Mouse (Mus musculus) urinary bladder, postnatal 4 days (tissue): ENCODE results near the gene Scarf1.

Experiments used
- DNase-seq, 2 experiments: peaks; one replicate each; pipeline ENCODE4 v3.0.0; 2021 to 2022; ENCODE audit warnings: low spot score in 2 of 2

The Scarf1 gene

GRCm38 (mm10) chr11:75563851-75564548 is 50.7 kb downstream of the Scarf1 start:
- DNase-seq = peak in 1 of 2 experiments; percentile 37

- no peak for DNase-seq
Measured at GRCm38 (mm10) chr11:75565849-75566248, 52.5 kb downstream of the Scarf1 start.

DNA sequence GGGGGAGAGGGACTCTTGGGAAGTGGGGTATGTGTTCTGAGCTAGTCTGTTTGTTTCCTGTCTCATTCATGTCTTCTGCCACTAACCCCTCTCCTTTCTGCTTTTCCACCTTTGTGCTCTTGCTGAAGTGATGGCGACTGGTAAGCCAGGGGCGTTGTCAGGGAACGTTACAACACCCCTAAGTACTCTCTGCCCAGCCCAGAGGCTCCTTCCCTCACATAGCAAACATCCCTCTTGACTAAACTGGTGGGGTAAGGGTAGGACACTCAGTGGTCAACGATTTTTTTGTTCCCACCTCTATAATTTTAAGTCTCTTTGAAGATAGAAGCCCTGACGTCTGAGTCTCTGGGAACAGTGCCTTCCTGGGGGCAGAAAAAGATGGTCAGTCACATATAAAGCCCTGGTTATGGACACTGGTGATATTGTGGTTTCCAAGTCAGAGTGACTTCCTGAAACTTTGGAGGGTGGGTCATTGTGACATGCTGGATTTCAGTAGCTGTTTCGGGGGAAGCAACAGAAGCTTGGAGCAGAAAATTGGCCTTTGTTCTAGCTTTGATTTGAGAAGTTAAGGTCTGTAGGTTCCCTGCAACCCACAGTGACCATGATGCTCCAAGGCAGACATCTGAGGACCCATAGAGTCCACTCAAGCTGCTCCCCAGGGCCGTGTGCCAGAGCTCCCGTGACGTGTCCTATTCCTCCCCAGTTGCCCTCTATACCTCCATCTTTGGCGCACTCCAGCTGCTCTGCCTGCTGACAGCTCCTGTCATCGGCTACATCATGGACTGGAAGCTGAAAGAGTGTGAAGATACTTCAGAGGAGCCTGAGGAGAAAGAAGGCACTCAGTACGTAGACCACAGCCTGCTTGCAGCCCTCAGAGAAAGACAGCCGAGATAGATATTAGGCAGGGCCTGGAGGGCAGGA is 53.2 kb downstream of the Scarf1 start:
- DNase-seq = no peak

GRCm38 (mm10) chr11:75567346-75568114 is 54.2 kb downstream of the Scarf1 start:
- DNase-seq = no peak

- DNase-seq = no peak
Measured at GRCm38 (mm10) chr11:75568115-75568511, 54.8 kb downstream of the Scarf1 start.

- no peak for DNase-seq
Measured at GRCm38 (mm10) chr11:75568962-75569361, 55.6 kb downstream of the Scarf1 start.

DNA sequence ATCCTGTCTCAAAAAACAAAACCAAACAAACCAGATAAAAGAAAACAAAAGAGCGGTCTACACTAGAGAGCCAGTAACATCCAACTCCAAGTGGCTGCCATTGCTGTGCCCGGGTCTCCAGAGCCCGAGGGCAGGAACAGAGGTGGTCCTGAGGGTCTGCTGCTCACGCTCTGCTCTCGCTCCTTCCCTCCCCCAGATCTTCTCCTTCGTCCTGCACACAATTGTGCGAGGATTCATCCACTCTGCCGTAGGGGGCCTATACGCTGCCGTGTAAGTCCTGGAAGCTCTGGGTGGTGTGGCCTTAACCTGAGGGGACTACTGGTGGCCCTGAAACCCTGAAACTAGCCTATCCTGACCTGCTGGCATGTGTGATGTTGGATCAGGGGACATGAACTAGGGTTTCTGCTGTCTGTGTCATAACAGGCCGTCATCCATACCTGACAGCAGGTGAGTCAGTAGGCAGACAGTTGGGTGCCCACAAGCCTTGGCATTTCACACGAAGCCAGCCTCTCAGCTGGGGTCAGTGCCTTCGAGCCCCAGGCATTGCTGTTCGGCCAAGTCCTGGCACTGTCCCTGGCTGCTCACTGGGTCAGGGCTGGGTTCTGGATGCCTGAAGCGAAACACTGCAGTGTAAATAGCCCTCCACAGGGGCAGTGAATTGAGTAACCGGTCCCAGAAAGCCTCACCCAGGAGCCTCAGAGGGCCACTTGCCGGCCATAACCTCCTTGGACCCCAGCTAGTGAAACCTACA is 57.2 kb downstream of the Scarf1 start:
- no peak for DNase-seq

DNA sequence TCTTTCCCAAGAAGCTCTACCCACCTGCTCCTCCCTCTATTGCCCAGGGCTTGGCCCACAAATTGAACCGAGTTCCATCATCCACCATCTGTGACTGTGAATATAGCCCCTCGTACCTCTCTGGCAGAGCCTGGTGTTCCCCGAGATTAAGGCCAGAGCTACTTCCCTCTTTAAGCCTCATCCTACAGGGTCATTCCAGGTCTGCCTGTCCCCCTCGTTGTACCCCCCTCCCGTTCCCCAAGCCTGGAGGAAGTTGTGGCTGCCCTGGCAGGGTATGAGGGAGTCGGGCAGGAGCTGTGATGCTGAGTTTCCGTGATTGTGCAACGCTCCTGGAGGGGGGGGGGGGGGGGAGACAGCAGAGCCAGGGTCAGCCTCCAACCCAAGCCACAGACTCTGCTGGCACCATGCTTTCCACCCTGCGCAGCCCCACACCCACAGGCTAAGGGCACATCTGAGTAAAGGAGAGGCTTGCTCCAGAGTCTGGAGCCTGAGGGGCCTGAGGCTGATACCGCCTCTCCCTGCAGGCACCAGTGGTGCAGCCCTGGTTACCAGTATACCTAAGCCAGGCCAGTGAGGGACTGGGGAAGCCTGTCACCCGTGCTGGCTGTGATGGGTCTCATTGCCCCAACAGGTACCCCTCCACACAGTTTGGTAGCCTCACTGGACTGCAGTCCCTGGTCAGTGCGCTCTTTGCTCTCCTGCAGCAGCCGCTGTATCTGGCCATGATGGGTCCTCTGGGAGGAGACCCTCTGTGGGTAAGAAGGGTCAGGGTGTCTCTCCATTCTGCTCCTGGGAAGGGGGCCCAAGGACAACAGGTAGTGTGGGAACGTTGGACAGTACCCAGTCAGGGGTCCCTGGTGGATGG is 58.0 kb downstream of the Scarf1 start:
- no peak for DNase-seq

DNA sequence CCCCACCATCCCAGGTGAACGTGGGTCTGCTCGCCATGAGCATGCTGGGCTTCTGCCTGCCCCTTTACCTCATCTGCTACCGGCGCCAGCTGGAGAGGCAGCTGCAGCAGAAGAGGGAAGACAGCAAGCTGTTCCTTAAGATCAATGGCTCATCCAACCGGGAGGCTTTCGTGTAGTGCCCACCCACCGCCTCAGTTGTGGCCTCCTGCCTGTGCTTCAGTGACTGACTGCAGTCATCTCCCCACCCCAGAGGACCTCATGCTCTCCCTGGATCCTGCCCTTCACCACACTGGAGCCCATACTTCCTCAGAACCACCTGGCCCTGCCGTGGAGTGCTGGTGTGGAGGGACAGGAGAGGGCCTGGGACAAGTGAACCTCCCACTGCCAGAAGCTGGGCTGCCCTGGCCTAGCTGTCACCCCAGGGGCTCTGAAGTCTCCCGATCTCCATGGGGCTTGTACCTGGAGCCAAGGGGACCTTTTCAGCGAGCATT is 59.0 kb downstream of the Scarf1 start:
- DNase-seq = no peak

DNA sequence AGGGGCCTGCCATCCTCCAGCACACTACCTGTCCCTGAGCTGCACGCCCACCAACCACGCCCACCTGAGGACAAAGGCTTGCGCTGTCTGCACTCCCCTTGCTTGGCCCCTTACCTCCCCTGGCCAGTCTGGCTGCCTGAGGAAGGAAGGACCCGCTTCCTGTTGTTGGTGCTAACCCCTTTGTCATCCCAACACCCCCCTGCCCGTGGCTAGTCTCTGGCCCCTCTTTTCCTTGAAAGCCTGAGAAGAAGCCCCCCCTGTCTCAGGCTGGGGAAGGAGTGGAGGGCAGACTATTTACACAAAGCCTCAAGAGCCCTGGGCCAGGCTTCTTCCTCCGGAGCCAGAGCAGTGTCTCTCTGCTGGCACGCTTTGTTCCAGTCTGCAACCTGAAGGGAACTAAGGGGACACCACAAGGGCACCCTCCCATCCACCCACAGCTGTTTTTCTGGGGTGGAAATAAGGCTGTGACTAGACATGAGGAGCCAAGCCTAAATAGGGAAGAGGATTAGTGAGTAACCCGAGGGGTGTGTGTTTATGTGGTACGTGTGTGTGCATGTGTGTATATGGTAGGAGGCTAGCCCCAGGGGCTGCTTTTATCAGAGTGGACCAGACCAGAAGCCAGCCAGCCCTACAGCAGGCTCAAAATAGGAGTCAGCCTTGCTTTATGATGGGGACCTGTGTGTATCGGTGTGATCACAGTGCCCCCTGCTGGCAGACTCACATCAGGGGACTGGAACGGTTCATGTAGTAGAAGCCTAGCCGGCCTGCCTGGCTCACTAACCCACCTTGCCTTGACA is 59.7 kb downstream of the Scarf1 start:
- peak; percentile 81 to 93 for DNase-seq

- DNase-seq = no peak
Measured at GRCm38 (mm10) chr11:75574378-75575123, 61.2 kb downstream of the Scarf1 start.

GRCm38 (mm10) chr11:75575560-75576123 is 62.3 kb downstream of the Scarf1 start:
- no peak for DNase-seq
